Mouse (Mus musculus) frontal cortex, postnatal 36 days (tissue): Measurements from ENCODE around the gene Vmn2r65.

ENCODE experiments used
- DNase-seq, 2 experiments: peaks; one replicate each; pipeline ENCODE4 v3.0.0; 2022; ENCODE audit warnings: low spot score in 2 of 2

Vmn2r65 gene

GRCm38 (mm10) chr7:84964015-84964414, at the start of gene Vmn2r65:
Vmn2r65 (minus strand) TSS chr7:84964115.
- DNase-seq: no peak

GRCm38 (mm10) chr7:85012168-85012567, 48.3 kb upstream of the Vmn2r65 start, which contains the start of gene Vmn2r66:
Vmn2r66 (minus strand) TSS chr7:85012268.
- no peak for DNase-seq

GRCm38 (mm10) chr7:84996694-84997093, 32.8 kb upstream of the Vmn2r65 start:
- DNase-seq: no peak
